Mouse (Mus musculus) hindbrain, embryonic 16.5 days (tissue): ENCODE measurements around the gene Alpk1. TPM values are rescaled to one million over a fixed set of nuclear protein-coding genes. Genes with fewer than 3 reads are reported as not detected.
A peak's percentile ranks its signal among the peaks of the same experiment; 100 is the strongest.

Experiments
- ATAC-seq: fragments of 200-750 bp; cut with Nextera tagmentation; 2 replicates; pipeline ENCODE4 v1.8.0; 2017; ENCODE audit warnings: moderate TSS enrichment, moderate library complexity
- H3K27ac ChIP-seq: fragments of 300-500 bp; sonication (generic); 2 replicates; pipeline ENCODE4 v1.5.1; 2014; ENCODE audit warnings: low read depth, mild to moderate bottlenecking, control low read depth, low read length, moderate library complexity
- H3K27me3 ChIP-seq: fragments of 300-500 bp; sonication (generic); replicated peaks from 2 replicates; pipeline ENCODE4 v1.6.1; 2014; ENCODE audit warnings: low read length; ENCODE audit not compliant: control insufficient read depth, insufficient read depth
- H3K36me3 ChIP-seq: fragments of 300-500 bp; sonication (generic); 2 replicates; pipeline ENCODE4 v1.6.1; 2014; ENCODE audit warnings: mild to moderate bottlenecking, low read length, moderate library complexity, mixed read lengths; ENCODE audit not compliant: control insufficient read depth, insufficient read depth
- H3K4me1 ChIP-seq: fragments of 300-500 bp; sonication (generic); 2 replicates; pipeline ENCODE4 v1.6.1; 2014; ENCODE audit warnings: low read depth, low read length; ENCODE audit not compliant: control insufficient read depth, insufficient read depth
- H3K4me2 ChIP-seq: fragments of 300-500 bp; sonication (generic); 2 replicates; pipeline ENCODE4 v1.6.1; 2014; ENCODE audit warnings: mild to moderate bottlenecking, low read length, control low read depth, moderate library complexity
- H3K4me3 ChIP-seq: fragments of 300-500 bp; sonication (generic); 2 replicates; pipeline ENCODE4 v1.5.1; 2014; ENCODE audit warnings: mild to moderate bottlenecking, low read length, control low read depth, moderate library complexity
- H3K9ac ChIP-seq: fragments of 300-500 bp; sonication (generic); 2 replicates; pipeline ENCODE4 v1.6.1; 2014; ENCODE audit warnings: low read depth, mild to moderate bottlenecking, control low read depth, low read length, moderate library complexity
- H3K9me3 ChIP-seq: fragments of 300-500 bp; sonication (generic); 2 replicates; pipeline ENCODE4 v1.6.1; 2014; ENCODE audit warnings: mild to moderate bottlenecking, low read length, moderate library complexity; ENCODE audit not compliant: control insufficient read depth
- WGBS: fragments of 180-500 bp; shearing (Covaris S2); extraction: QIAGEN DNeasy Blood & Tissue Kit; methylation state at CpG from one replicate; pipeline ENCODE4 v1.1.7; 2014; 5-methylcytosine and 5-hydroxymethylcytosine counted together
- polyA plus RNA-seq: library from polyadenylated mRNA; unstranded; fragments of >200 nt; fragmentation: Nextera tagmentation; extraction: Ambion mirVana; gene quantifications from 2 replicates; pipeline ENCODE4 v1.2.1, GENCODE M21; 2015

Gene Alpk1
- polyA plus RNA-seq, 1 experiment from 2014 or later, result 0.46 TPM

- Histone ChIP-seq H3K9me3 (no peaks in the 10 kb centered on the region), H3K4me2 (no peak overlapping the region), H3K4me3 (no peak overlapping the region), H3K9ac (no peak overlapping the region), H3K27ac (no peak overlapping the region), H3K4me1 (no peaks in the 10 kb centered on the region), H3K36me3 (no peaks in the 10 kb centered on the region), H3K27me3 (no peaks in the 10 kb centered on the region)
- 75% methylated on average over 3 of the region's 3 CpGs for WGBS
- no peak for ATAC-seq
Measured at GRCm38 (mm10) chr3:127735395-127735794, 44.9 kb downstream of the Alpk1 start.

DNA sequence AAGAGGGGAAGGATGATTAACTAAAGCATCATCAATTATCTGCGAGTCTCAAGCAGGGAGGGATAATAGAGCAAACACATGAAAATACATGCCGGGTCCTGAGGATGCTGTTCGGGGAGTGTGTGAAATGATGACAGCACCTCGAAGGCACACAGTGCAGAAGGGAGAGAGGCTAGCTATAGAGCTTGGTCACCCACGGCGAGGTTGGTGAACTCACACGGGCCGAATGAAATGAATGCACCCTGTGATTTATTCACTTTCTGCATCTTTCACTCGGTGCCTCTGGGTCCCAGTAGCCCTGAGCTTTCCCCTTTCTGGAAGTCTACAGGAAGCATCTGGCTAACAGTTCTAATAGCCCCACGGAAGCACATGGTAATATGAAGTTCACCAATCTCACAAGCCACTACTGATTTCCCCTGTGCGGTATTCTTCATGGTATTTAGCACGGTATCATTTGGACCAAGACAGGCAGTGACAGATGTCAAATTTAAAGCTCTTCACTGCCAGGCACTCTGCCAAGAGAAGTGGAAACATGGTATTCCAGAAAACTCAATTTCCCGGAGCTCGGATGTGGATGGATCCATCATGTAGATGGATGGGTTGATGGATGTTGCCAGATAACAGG is 50.7 kb downstream of the Alpk1 start:
- H3K4me2 ChIP-seq, result peak overlapping the region; percentile 37
- H3K4me1 ChIP-seq, result peaks cover 6% of the 10 kb centered on the region
- no peaks in the 10 kb centered on the region for H3K27me3 ChIP-seq
- 37% methylated on average over 14 of the region's 14 CpGs for WGBS
- H3K9ac ChIP-seq, result no peak overlapping the region
- no peak overlapping the region for H3K4me3 ChIP-seq
- 0 out of 2 replicates have a peak, but pooled peaks have one; percentile 42 for ATAC-seq
- H3K9me3 ChIP-seq, result no peaks in the 10 kb centered on the region
- no peak overlapping the region for H3K27ac ChIP-seq
- H3K36me3 ChIP-seq, result no peaks in the 10 kb centered on the region

GRCm38 (mm10) chr3:127728851-127729512 is 51.3 kb downstream of the Alpk1 start:
- H3K4me3 ChIP-seq, result no peak overlapping the region
- H3K9ac ChIP-seq, result no peak overlapping the region
- no peaks in the 10 kb centered on the region for H3K9me3 ChIP-seq
- H3K27me3 ChIP-seq, result no peaks in the 10 kb centered on the region
- no peak overlapping the region for H3K27ac ChIP-seq
- peaks cover 6% of the 10 kb centered on the region for H3K4me1 ChIP-seq
- WGBS, result 28% methylated on average over 17 of the region's 17 CpGs
- H3K4me2 ChIP-seq, result peak overlapping the region; percentile 37
- peak; percentile 54; the same call in 1 of the 2 replicates for ATAC-seq
- H3K36me3 ChIP-seq, result no peaks in the 10 kb centered on the region

GRCm38 (mm10) chr3:127728046-127728445 is 52.3 kb downstream of the Alpk1 start:
- Histone ChIP-seq H3K9me3 (no peaks in the 10 kb centered on the region), H3K4me3 (no peak overlapping the region), H3K4me1 (peaks cover 6% of the 10 kb centered on the region), H3K27ac (no peak overlapping the region), H3K27me3 (no peaks in the 10 kb centered on the region), H3K9ac (no peak overlapping the region), H3K4me2 (no peak overlapping the region), H3K36me3 (no peaks in the 10 kb centered on the region)
- ATAC-seq, result no peak
- 58% methylated on average over 9 of the region's 9 CpGs for WGBS

GRCm38 (mm10) chr3:127720948-127721347 is 59.4 kb downstream of the Alpk1 start:
- no peak overlapping the region for H3K4me2 ChIP-seq
- no peak overlapping the region for H3K9ac ChIP-seq
- no peaks in the 10 kb centered on the region for H3K36me3 ChIP-seq
- no peak overlapping the region for H3K27ac ChIP-seq
- H3K4me3 ChIP-seq, result no peak overlapping the region
- H3K27me3 ChIP-seq, result peaks cover 2% of the 10 kb centered on the region; the same call in 1 of the 2 replicates
- H3K4me1 ChIP-seq, result no peaks in the 10 kb centered on the region
- WGBS, result 80% methylated on average over 4 of the region's 4 CpGs
- no peak for ATAC-seq
- H3K9me3 ChIP-seq, result no peaks in the 10 kb centered on the region

- peaks cover 2% of the 10 kb centered on the region; the same call in 1 of the 2 replicates for H3K27me3 ChIP-seq
- no peak for ATAC-seq
- H3K4me2 ChIP-seq, result no peak overlapping the region
- H3K27ac ChIP-seq, result no peak overlapping the region
- no peaks in the 10 kb centered on the region for H3K36me3 ChIP-seq
- H3K9ac ChIP-seq, result no peak overlapping the region
- no peak overlapping the region for H3K4me3 ChIP-seq
- no peaks in the 10 kb centered on the region for H3K4me1 ChIP-seq
- WGBS, result 36% methylated on average over 6 of the region's 6 CpGs
- no peaks in the 10 kb centered on the region for H3K9me3 ChIP-seq
Measured at GRCm38 (mm10) chr3:127720050-127720449, 60.3 kb downstream of the Alpk1 start.

GRCm38 (mm10) chr3:127719601-127720000 is 60.7 kb downstream of the Alpk1 start:
- H3K4me2 ChIP-seq, result no peak overlapping the region
- ATAC-seq, result no peak
- WGBS, result 58% methylated on average over 5 of the region's 5 CpGs

DNA sequence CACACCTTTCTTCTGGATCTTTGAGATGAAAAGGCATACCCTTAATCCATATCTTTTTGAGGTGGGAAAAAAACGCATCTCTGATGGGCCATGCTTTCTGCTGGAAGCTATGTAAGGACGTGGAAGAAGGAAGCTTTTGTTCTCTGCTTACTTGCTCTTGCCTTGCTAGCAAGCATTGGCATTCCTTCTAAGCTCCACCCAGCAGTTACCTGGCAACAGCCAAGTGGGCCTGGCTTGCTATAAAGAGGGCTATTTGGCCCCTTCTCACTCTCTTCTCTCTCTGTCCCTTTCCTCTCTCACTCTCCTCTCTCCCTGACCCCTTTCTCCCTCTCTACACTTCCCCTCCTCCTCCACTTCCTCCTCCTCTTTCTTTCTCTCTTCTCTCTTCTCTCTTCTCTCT is 63.6 kb downstream of the Alpk1 start:
- Histone ChIP-seq H3K4me2 (no peak overlapping the region), H3K9me3 (no peaks in the 10 kb centered on the region), H3K4me1 (no peaks in the 10 kb centered on the region), H3K4me3 (no peak overlapping the region), H3K9ac (no peak overlapping the region), H3K27ac (no peak overlapping the region), H3K36me3 (no peaks in the 10 kb centered on the region), H3K27me3 (no peaks in the 10 kb centered on the region)
- WGBS, result 12% methylated on average over 2 of the region's 2 CpGs
- no peak for ATAC-seq

More at GRCm38 (mm10) chr3:127719601-127720000, 60.7 kb downstream of the Alpk1 start:
- peaks cover 2% of the 10 kb centered on the region; the same call in 1 of the 2 replicates for H3K27me3 ChIP-seq
- H3K4me3 ChIP-seq, result no peak overlapping the region
- no peaks in the 10 kb centered on the region for H3K36me3 ChIP-seq
- no peaks in the 10 kb centered on the region for H3K9me3 ChIP-seq
- H3K9ac ChIP-seq, result no peak overlapping the region
- H3K27ac ChIP-seq, result no peak overlapping the region
- H3K4me1 ChIP-seq, result no peaks in the 10 kb centered on the region

GRCm38 (mm10) chr3:127713112-127713511 is 67.2 kb downstream of the Alpk1 start:
- Histone ChIP-seq H3K4me1 (no peaks in the 10 kb centered on the region), H3K4me2 (no peak overlapping the region; the same call in 1 of the 2 replicates), H3K27ac (no peak overlapping the region), H3K36me3 (no peaks in the 10 kb centered on the region), H3K9me3 (no peaks in the 10 kb centered on the region), H3K27me3 (peaks cover 4% of the 10 kb centered on the region; the same call in 1 of the 2 replicates), H3K9ac (no peak overlapping the region), H3K4me3 (no peak overlapping the region)
- peak; percentile 58; the same call in 1 of the 2 replicates for ATAC-seq
- WGBS, result 47% methylated on average over 9 of the region's 9 CpGs
